Mouse (Mus musculus): ENCODE measurements around the gene Carmil1. TPM values are rescaled to one million over a fixed set of nuclear protein-coding genes. Genes with fewer than 3 reads are reported as not detected.

The Carmil1 gene
- total and polyA plus RNA-seq, 3 experiments: 0.15 to 1.2 TPM; not detected in 1

DNA sequence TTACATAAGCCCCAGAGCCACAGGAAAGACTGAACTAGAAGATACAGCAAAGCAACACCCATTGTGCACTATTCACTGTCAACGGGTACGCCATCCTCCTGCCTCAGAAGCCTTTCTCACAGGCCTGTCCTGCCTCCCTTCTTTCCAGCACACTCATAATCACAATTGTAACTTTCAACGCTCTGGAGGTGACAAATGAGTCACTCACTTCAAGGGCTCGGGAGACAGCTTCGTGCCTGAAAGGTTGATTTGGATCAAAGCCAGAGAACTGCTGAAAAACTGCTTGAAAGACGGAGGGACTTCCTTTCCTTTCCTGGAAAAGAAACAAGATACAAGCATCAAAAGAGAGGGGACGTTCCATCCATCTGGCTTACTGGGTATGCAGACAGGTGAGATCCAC, 172.3 kb downstream of the Carmil1 start:
- peak; percentile 11 for DNase-seq (ENCODE audit: low read depth, low spot score)
- Histone ChIP-seq H3K4me1 (ENCODE audit: control insufficient read depth in 1 of 2, insufficient read depth in 2 of 2, low read length in 2 of 2) (no peaks in the 10 kb centered on the region), H3K27me3 (ENCODE audit: control insufficient read depth in 1 of 2, insufficient read depth in 2 of 2, low read length in 2 of 2) (no peaks in the 10 kb centered on the region)

DNA sequence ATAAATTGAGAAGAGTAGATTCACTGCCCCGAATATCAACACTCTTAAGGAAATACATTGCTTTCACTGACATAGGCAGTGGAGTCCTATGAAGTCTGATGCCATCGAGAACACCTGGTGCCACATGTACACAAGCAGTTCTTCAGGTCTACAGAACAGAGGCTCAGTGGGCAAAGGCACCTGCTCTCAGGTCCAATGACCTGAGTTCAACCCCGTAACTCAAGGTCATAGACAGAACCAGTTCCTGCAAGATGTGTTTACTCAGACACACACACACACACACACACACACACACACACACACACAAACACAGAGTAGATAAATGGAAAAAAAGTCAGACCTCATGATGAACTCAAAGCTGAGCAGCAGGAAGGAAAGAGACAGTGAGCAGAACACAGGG, 173.5 kb downstream of the Carmil1 start:
- TF ChIP-seq NELFE (IDR thresholded peaks at IDR 0.05; ENCODE audit: low read depth, low read length) (no peak), RAD21 (IDR thresholded peaks at IDR 0.05; ENCODE audit: low read depth, low read length) (no peak), MAX (IDR thresholded peaks at IDR 0.05; ENCODE audit: low read length) (no peak), GABPA (IDR thresholded peaks at IDR 0.05; ENCODE audit: low read depth, low read length) (no peak), POLR2AphosphoS5 (IDR thresholded peaks at IDR 0.05; ENCODE audit: borderline replicate concordance, low read depth, low read length) (no peak), BHLHE40 (IDR thresholded peaks at IDR 0.05; ENCODE audit: borderline replicate concordance, low read depth, low read length) (no peak), POLR2A (IDR thresholded peaks at IDR 0.05; ENCODE audit: control insufficient read depth in 1 of 2, insufficient read depth in 1 of 2, low read depth in 1 of 2, low read length in 2 of 2, poor library complexity in 1 of 2) (no peak), TCF12 (IDR thresholded peaks at IDR 0.05; ENCODE audit: low read depth, low read length) (no peak)
- Histone ChIP-seq H3K36me3 (ENCODE audit: control insufficient read depth in 1 of 2, insufficient read depth in 2 of 2, low read length in 2 of 2) (no peaks in the 10 kb centered on the region), H3K79me2 (ENCODE audit: control insufficient read depth, insufficient read depth, low read length, poor library complexity) (no peaks in the 10 kb centered on the region), H3K4me3 (ENCODE audit: control insufficient read depth in 1 of 2, insufficient read depth in 1 of 2, low read depth in 2 of 2, low read length in 2 of 2) (no peak overlapping the region), H3K27me3 (ENCODE audit: control insufficient read depth in 1 of 2, insufficient read depth in 2 of 2, low read length in 2 of 2) (no peaks in the 10 kb centered on the region), H3K4me1 (ENCODE audit: control insufficient read depth in 1 of 2, insufficient read depth in 2 of 2, low read length in 2 of 2) (no peaks in the 10 kb centered on the region), H3K9ac (ENCODE audit: control insufficient read depth, low read depth, low read length, poor library complexity, severe bottlenecking) (no peak overlapping the region), H3K9me3 (replicated peaks; ENCODE audit: insufficient read depth, low read length) (no peaks in the 10 kb centered on the region), H3K27ac (ENCODE audit: control insufficient read depth, low read depth, low read length) (no peak overlapping the region)
- no peak for DNase-seq (ENCODE audit: low read depth, low spot score)

More for the DNA sequence above, 172.3 kb downstream of the Carmil1 start:
- TF ChIP-seq TCF12 (IDR thresholded peaks at IDR 0.05; ENCODE audit: low read depth, low read length) (no peak), UBTF (IDR thresholded peaks at IDR 0.05; ENCODE audit: borderline replicate concordance, insufficient read depth, low read depth, low read length) (no peak), SIN3A (IDR thresholded peaks at IDR 0.05; ENCODE audit: low read length) (no peak), NRF1 (IDR thresholded peaks at IDR 0.05; ENCODE audit: insufficient read depth, low read depth, low read length, poor library complexity, severe bottlenecking) (no peak), CHD1 (IDR thresholded peaks at IDR 0.05; ENCODE audit: low read depth, low read length) (no peak), NELFE (IDR thresholded peaks at IDR 0.05; ENCODE audit: low read depth, low read length) (no peak), MEF2A (IDR thresholded peaks at IDR 0.05; ENCODE audit: extremely low read depth, insufficient replicate concordance, low read depth, low read length, poor library complexity, severe bottlenecking) (no peak), HCFC1 (IDR thresholded peaks at IDR 0.05; ENCODE audit: low read depth, low read length) (no peak), CTCF (IDR thresholded peaks at IDR 0.05 in 2 of 3, conservative IDR thresholded peaks at IDR 0.05 in 1 of 3; ENCODE audit: control insufficient read depth in 1 of 3, insufficient read depth in 1 of 3, low read depth in 2 of 3, low read length in 3 of 3, poor library complexity in 1 of 3, severe bottlenecking in 1 of 3) (no peak), E2F4 (IDR thresholded peaks at IDR 0.05; ENCODE audit: borderline replicate concordance, low read depth, low read length) (no peak), BHLHE40 (IDR thresholded peaks at IDR 0.05; ENCODE audit: borderline replicate concordance, low read depth, low read length) (no peak), POLR2AphosphoS2 (IDR thresholded peaks at IDR 0.05; ENCODE audit: low read length) (no peak), MAFK (IDR thresholded peaks at IDR 0.05; ENCODE audit: borderline replicate concordance, low read depth, low read length) (no peak), MAX (IDR thresholded peaks at IDR 0.05; ENCODE audit: low read length) (no peak), MYB (IDR thresholded peaks at IDR 0.05; ENCODE audit: low read depth, low read length) (no peak), POLR2AphosphoS5 (IDR thresholded peaks at IDR 0.05; ENCODE audit: borderline replicate concordance, low read depth, low read length) (no peak)
- no peaks in the 10 kb centered on the region for H3K9me3 ChIP-seq (replicated peaks; ENCODE audit: insufficient read depth, low read length)
- H3K36me3 ChIP-seq (ENCODE audit: control insufficient read depth in 1 of 2, insufficient read depth in 2 of 2, low read length in 2 of 2): no peaks in the 10 kb centered on the region
- no peak overlapping the region for H3K4me3 ChIP-seq (ENCODE audit: control insufficient read depth in 1 of 2, insufficient read depth in 1 of 2, low read depth in 2 of 2, low read length in 2 of 2)
- H3K27ac ChIP-seq (ENCODE audit: control insufficient read depth, low read depth, low read length): no peak overlapping the region
- H3K9ac ChIP-seq (ENCODE audit: control insufficient read depth, low read depth, low read length, poor library complexity, severe bottlenecking): no peak overlapping the region
- no peaks in the 10 kb centered on the region for H3K79me2 ChIP-seq (ENCODE audit: control insufficient read depth, insufficient read depth, low read length, poor library complexity)

Data from MEL (cell line).